Mouse (Mus musculus) liver, embryonic 16.5 days (tissue): ENCODE data around the gene Gm21992. TPM values are rescaled to one million over a fixed set of nuclear protein-coding genes. Genes with fewer than 3 reads are reported as not detected.

Source experiments
- ATAC-seq: fragments of 200-750 bp; cut with Nextera tagmentation; 2 replicates; pipeline ENCODE4 v1.8.0; 2017; ENCODE audit warnings: low read depth, mild to moderate bottlenecking, moderate number of reproducible peaks, moderate library complexity
- H3K27ac ChIP-seq: fragments of 300-500 bp; sonication (generic); 2 replicates; pipeline ENCODE4 v1.5.1; 2014; ENCODE audit warnings: mild to moderate bottlenecking, low read length
- H3K27me3 ChIP-seq: fragments of 300-500 bp; sonication (generic); 2 replicates; pipeline ENCODE4 v1.6.1; 2014; ENCODE audit warnings: low read depth, low read length, mixed read lengths; ENCODE audit not compliant: control insufficient read depth, insufficient read depth
- H3K36me3 ChIP-seq: fragments of 300-500 bp; sonication (generic); 2 replicates; pipeline ENCODE4 v1.6.1; 2014; ENCODE audit warnings: mild to moderate bottlenecking; ENCODE audit not compliant: control insufficient read depth, insufficient read depth
- H3K4me1 ChIP-seq: fragments of 300-500 bp; sonication (generic); 2 replicates; pipeline ENCODE4 v1.6.1; 2014; ENCODE audit warnings: low read depth, low read length, mixed read lengths; ENCODE audit not compliant: control insufficient read depth
- H3K4me2 ChIP-seq: fragments of 300-500 bp; sonication (generic); 2 replicates; pipeline ENCODE4 v1.6.1; 2014; ENCODE audit warnings: low read depth, low read length, mixed read lengths
- H3K4me3 ChIP-seq: fragments of 300-500 bp; sonication (generic); 2 replicates; pipeline ENCODE4 v1.5.1; 2014; ENCODE audit warnings: low read depth, mild to moderate bottlenecking, low read length
- H3K9ac ChIP-seq: fragments of 300-500 bp; sonication (generic); 2 replicates; pipeline ENCODE4 v1.6.1; 2014; ENCODE audit warnings: low read depth, low read length
- H3K9me3 ChIP-seq: fragments of 300-500 bp; sonication (generic); replicated peaks from 2 replicates; pipeline ENCODE4 v1.6.1; 2016; ENCODE audit warnings: low read length; ENCODE audit not compliant: control insufficient read depth
- WGBS: fragments of 180-500 bp; shearing (Covaris S2); extraction: QIAGEN DNeasy Blood & Tissue Kit; methylation state at CpG from one replicate; pipeline ENCODE4 v1.1.7; 2014; ENCODE audit not compliant: insufficient replicate concordance; 5-methylcytosine and 5-hydroxymethylcytosine counted together
- polyA plus RNA-seq: library from polyadenylated mRNA; unstranded; fragments of >200 nt; fragmentation: Nextera tagmentation; extraction: Ambion mirVana; gene quantifications from 2 replicates; pipeline ENCODE4 v1.2.1, GENCODE M21; 2015

Gene Gm21992
- polyA plus RNA-seq, 1 experiment from 2014 or later, result 11.7 TPM

- Histone ChIP-seq H3K4me3 (no peak overlapping the region), H3K27ac (no peak overlapping the region), H3K9ac (no peak overlapping the region), H3K4me2 (no peak overlapping the region), H3K9me3 (no peaks in the 10 kb centered on the region), H3K36me3 (no peaks in the 10 kb centered on the region), H3K27me3 (peaks cover 23% of the 10 kb centered on the region), H3K4me1 (no peaks in the 10 kb centered on the region)
- no peak for ATAC-seq
- 30% methylated on average over 2 of the region's 2 CpGs for WGBS
These were observed 34.4 kb upstream of the Gm21992 start for GRCm38 (mm10) chr19:4845846-4846245.

- Histone ChIP-seq H3K9ac (no peak overlapping the region), H3K9me3 (no peaks in the 10 kb centered on the region), H3K4me2 (no peak overlapping the region), H3K27ac (no peak overlapping the region), H3K36me3 (no peaks in the 10 kb centered on the region), H3K4me1 (peaks cover 20% of the 10 kb centered on the region), H3K4me3 (no peak overlapping the region), H3K27me3 (peaks cover 25% of the 10 kb centered on the region)
- 49% methylated on average over 2 of the region's 2 CpGs for WGBS
- ATAC-seq, result no peak
These were observed 31.2 kb upstream of the Gm21992 start for GRCm38 (mm10) chr19:4842611-4843010.

- no peak overlapping the region for H3K4me2 ChIP-seq
- H3K36me3 ChIP-seq, result no peaks in the 10 kb centered on the region
- ATAC-seq, result no peak
- no peak overlapping the region for H3K4me3 ChIP-seq
- H3K9ac ChIP-seq, result no peak overlapping the region
- peaks cover 22% of the 10 kb centered on the region for H3K4me1 ChIP-seq
- H3K27ac ChIP-seq, result no peak overlapping the region
- 59% methylated on average over 9 of the region's 9 CpGs for WGBS
- H3K27me3 ChIP-seq, result peaks cover 25% of the 10 kb centered on the region
- no peaks in the 10 kb centered on the region for H3K9me3 ChIP-seq
These were observed 29.4 kb upstream of the Gm21992 start for GRCm38 (mm10) chr19:4840848-4841247.

GRCm38 (mm10) chr19:4839149-4839548 is 27.7 kb upstream of the Gm21992 start, which contains the start of the genes Ccs and Ccdc87:
Gene Ccs, minus strand, starts transcription at chr19:4839332.
Gene Ccdc87, plus strand, starts transcription at chr19:4839366.
- Histone ChIP-seq H3K4me1 (peaks cover 22% of the 10 kb centered on the region), H3K27me3 (peaks cover 25% of the 10 kb centered on the region), H3K4me2 (peak within 1 kb of the TSS; percentile 99), H3K36me3 (no peaks in the 10 kb centered on the region), H3K9me3 (no peaks in the 10 kb centered on the region), H3K27ac (peak within 1 kb of the TSS; percentile 62), H3K9ac (peak within 1 kb of the TSS; percentile 72), H3K4me3 (peak within 1 kb of the TSS; percentile 77)
- WGBS, result under 1% methylated on average over 25 of the region's 25 CpGs
- peak; percentile 99 for ATAC-seq

- H3K36me3 ChIP-seq, result no peaks in the 10 kb centered on the region
- peaks cover 25% of the 10 kb centered on the region for H3K27me3 ChIP-seq
- peaks cover 22% of the 10 kb centered on the region for H3K4me1 ChIP-seq
- no peak for ATAC-seq
- H3K9ac ChIP-seq, result peak overlapping the region; percentile 72
- WGBS, result 27% methylated on average over 10 of the region's 10 CpGs
- peak overlapping the region; percentile 62 for H3K27ac ChIP-seq
- peak overlapping the region; percentile 77 for H3K4me3 ChIP-seq
- H3K9me3 ChIP-seq, result no peaks in the 10 kb centered on the region
- H3K4me2 ChIP-seq, result peak overlapping the region; percentile 99
These were observed 27.2 kb upstream of the Gm21992 start for GRCm38 (mm10) chr19:4838526-4839140.

GRCm38 (mm10) chr19:4837049-4837448 is 25.6 kb upstream of the Gm21992 start:
- peaks cover 3% of the 10 kb centered on the region for H3K36me3 ChIP-seq
- H3K4me1 ChIP-seq, result peaks cover 22% of the 10 kb centered on the region
- no peak overlapping the region for H3K27ac ChIP-seq
- ATAC-seq, result no peak
- H3K9ac ChIP-seq, result no peak overlapping the region
- no peak overlapping the region for H3K4me3 ChIP-seq
- H3K4me2 ChIP-seq, result no peak overlapping the region
- WGBS, result 87% methylated on average over 6 of the region's 6 CpGs
- H3K9me3 ChIP-seq, result no peaks in the 10 kb centered on the region
- peaks cover 21% of the 10 kb centered on the region for H3K27me3 ChIP-seq

GRCm38 (mm10) chr19:4836096-4836495 is 24.7 kb upstream of the Gm21992 start:
- no peaks in the 10 kb centered on the region for H3K9me3 ChIP-seq
- WGBS, result 75% methylated on average over 2 of the region's 2 CpGs
- H3K36me3 ChIP-seq, result peaks cover 3% of the 10 kb centered on the region
- no peak overlapping the region for H3K9ac ChIP-seq
- peaks cover 22% of the 10 kb centered on the region for H3K4me1 ChIP-seq
- ATAC-seq, result no peak
- no peak overlapping the region for H3K4me2 ChIP-seq
- peak overlapping the region; percentile 67 for H3K27ac ChIP-seq
- H3K4me3 ChIP-seq, result no peak overlapping the region
- peaks cover 11% of the 10 kb centered on the region for H3K27me3 ChIP-seq

GRCm38 (mm10) chr19:4833977-4834376 is 22.6 kb upstream of the Gm21992 start:
- no peak overlapping the region for H3K4me2 ChIP-seq
- ATAC-seq, result no peak
- H3K9ac ChIP-seq, result no peak overlapping the region
- peaks cover 14% of the 10 kb centered on the region for H3K4me1 ChIP-seq
- 77% methylated on average over 8 of the region's 8 CpGs for WGBS
- H3K27ac ChIP-seq, result no peak overlapping the region
- H3K27me3 ChIP-seq, result no peaks in the 10 kb centered on the region
- peaks cover 3% of the 10 kb centered on the region for H3K36me3 ChIP-seq
- H3K9me3 ChIP-seq, result no peaks in the 10 kb centered on the region
- H3K4me3 ChIP-seq, result no peak overlapping the region

- H3K27ac ChIP-seq, result no peak overlapping the region
- 73% methylated on average over 7 of the region's 7 CpGs for WGBS
- H3K9ac ChIP-seq, result no peak overlapping the region
- no peaks in the 10 kb centered on the region for H3K9me3 ChIP-seq
- H3K4me1 ChIP-seq, result no peaks in the 10 kb centered on the region; the same call in 1 of the 2 replicates
- no peaks in the 10 kb centered on the region for H3K27me3 ChIP-seq
- H3K36me3 ChIP-seq, result peaks cover 3% of the 10 kb centered on the region
- H3K4me3 ChIP-seq, result no peak overlapping the region
- no peak overlapping the region for H3K4me2 ChIP-seq
- no peak for ATAC-seq
These were observed 17.7 kb upstream of the Gm21992 start for GRCm38 (mm10) chr19:4829156-4829555.
